Mouse (Mus musculus): ENCODE results near the gene Zmiz2.
A peak's percentile ranks its signal among the peaks of the same experiment; 100 is the strongest.
"Not testable (repeated sequence)": the region's sequence is repeated elsewhere in the genome, so short reads cannot be mapped to it uniquely, and the experiment has no call there.

Gene Zmiz2

DNA sequence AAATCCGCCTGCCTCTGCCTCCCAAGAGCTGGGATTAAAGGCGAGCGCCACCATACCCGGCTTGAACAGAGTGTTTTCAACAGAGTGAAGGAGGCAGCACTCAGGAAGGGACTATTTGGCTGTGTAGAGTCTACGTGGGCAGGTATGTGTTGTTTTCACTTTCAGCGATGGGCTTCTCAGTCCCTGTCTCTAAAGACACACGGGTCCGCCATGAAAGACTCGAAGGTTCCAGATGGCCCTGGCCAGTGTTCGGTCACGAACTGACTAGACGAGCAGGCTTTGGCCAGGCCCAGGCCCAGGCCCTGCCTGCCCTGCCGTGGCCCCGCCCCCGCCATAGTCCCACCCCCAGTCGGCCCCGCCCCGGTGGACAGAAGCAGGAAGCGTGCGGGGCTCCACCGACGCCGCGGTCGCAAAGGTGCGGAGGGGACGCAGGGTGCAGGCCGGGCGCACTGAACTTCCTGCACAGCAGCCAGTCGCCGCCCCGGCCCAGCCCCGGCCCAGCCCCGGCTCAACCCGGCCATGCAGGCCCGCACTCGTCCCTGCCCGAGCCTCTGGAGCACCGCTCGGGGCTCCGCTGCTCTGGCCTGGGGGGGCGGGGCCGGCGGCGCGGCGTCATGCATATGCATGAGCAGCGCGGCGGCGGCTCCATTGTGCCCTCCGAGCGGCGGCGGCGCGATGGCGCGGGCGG lies at the start of gene Zmiz2:
Zmiz2 (plus strand) TSS at position 349 of the 688 bp plus-strand sequence.
- peak; percentile 94 for DNase-seq (ENCODE audit: low spot score)

DNA sequence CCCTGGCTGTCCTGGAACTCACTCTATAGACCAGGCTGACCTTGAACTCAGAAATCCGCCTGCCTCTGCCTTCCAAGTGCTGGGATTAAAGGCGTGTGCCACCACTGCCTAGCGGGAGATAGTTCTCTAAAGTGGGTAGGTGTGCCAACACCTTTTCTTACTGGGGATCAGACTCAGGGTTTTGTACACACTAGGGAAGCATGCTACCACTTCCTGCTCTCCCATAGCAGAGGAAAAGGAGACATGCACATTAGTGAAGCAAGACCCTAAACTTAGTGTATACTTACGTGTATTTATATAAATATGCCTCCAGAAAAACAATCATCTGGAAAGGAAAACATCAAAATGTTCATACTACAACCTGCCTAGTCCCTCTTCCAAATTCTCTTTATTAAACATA lies 42.9 kb upstream of the Zmiz2 start:
- no peak for DNase-seq (ENCODE audit: low spot score)

DNA sequence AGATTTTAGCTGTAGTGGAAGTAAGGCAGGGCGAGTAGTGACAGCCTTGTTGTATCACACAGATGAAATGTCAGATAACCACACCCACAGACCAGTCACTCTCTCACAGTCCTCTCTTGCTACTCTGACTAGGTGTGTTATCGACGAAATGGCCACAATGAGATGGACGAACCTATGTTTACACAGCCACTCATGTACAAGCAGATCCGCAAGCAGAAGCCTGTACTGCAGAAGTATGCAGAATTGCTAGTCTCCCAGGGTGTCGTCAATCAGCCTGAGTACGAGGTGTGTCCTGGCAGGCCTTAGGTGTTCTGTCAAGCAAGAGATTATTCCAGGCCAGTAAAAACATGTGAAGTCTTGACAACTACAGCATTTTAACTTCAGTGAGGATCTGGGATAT lies 41.9 kb upstream of the Zmiz2 start:
- no peak for DNase-seq (ENCODE audit: low spot score)

DNA sequence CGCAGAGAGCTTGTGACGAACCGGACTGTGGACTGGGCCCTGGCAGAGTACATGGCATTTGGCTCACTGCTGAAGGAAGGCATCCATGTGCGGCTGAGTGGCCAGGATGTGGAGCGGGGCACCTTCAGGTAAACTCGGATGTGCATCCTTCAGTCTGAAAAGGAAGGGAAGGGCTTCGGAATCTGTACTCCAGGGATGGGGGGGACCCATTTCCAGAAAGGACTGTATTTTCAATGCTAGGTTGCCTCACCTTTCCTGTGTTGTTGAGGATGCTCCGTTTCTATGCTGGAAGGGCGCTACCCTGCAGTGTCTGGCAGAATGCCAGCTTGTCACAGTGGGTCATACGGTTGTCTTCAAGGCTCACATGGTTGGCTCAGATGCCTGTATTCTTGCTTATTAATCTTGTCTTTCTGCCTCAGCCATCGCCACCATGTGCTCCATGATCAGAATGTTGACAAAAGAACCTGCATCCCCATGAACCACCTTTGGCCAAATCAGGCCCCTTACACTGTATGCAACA lies 40.1 kb upstream of the Zmiz2 start:
- no peak for DNase-seq (ENCODE audit: low spot score)

DNA sequence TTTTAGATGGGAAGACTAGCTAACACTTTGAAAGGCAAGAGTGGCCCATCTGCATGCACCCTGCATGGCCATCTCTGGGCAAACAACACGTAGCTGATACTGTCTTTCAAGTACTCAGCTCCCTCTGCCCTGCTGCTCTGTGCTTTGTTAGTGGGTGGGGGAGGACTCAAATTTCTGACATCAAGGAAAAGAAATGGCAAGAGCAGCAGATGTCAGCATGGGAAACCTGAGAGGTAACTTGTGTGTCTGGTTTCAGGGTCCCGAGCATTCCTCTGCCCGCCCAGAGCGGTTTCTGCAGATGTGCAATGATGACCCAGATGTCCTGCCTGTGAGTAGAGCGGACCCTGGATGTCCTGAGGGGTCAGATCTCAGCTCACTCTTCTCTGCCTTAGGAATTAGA lies 39.3 kb upstream of the Zmiz2 start:
- DNase-seq (ENCODE audit: low spot score) = no peak

DNA sequence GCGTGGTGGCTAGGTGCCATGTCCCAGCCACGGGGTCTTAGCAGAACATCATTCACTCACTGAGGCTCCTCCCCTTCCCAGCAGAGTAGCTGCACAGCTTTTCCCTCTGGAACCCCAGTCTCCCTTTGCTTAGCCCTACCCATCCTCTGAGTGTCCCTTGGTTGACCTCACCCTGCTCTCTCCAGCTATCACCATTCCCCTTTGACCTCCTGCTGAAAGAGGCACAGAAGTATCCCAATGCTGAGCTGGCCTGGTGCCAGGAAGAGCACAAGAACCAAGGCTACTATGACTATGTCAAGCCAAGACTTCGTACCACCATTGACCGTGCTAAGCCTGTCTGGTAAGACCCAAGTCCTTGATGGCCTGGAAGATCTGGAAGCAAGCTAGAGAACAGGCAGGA lies 33.8 kb upstream of the Zmiz2 start:
- no peak for DNase-seq (ENCODE audit: low spot score)

DNA sequence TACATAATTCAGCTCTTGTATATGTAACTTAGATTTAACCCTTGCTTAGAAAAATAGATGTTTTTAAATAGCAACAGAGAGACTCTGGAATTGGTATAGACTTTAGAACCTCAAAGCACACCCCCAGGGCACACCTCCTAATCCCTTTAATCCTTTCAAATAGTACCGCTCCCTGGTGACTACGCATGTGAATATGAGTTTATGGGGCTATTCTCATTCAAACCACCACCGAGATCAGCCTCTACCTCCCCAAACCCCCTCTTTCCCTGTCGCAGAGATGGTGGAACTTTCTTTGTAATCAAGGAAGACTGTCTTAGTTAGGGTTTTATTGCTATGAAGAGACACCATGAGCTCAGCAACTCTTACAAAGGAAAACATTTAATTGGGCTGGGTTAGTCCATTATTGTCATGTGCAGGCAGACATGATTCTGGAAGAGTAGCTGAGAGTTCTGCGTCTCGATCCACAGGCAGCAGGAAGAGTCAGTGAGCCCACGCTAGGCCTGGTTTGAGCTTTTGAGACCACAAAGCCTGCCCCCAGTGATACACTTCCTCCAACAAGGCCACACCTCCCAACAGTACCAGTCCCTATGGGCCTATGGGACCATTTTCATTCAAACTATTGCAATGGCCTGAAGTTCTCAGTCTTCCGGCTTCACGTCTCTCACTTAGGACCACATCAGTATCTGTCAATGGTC lies 24.1 kb upstream of the Zmiz2 start:
- no peak for DNase-seq (ENCODE audit: low spot score)

DNA sequence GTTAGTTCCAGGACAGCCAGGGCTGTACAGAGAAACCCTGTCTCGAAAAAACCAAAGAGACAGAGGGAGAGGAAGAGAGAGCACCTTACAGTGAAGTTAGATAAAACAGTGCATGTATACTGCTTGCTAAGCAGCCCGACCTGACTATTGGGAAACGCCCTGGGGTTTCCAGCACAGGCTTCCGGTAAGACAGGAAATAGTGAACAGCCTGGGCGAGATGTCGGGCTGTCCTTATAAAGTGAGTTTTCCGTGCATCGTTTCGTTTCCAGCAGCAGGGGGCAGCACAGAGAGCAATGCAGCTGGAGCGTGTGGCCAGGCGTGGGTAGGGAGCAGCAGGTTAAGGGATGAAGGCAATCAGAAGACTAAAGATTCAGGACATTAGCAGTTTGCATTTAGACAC lies 23.0 kb upstream of the Zmiz2 start:
- DNase-seq (ENCODE audit: low spot score) = peak; percentile 74

DNA sequence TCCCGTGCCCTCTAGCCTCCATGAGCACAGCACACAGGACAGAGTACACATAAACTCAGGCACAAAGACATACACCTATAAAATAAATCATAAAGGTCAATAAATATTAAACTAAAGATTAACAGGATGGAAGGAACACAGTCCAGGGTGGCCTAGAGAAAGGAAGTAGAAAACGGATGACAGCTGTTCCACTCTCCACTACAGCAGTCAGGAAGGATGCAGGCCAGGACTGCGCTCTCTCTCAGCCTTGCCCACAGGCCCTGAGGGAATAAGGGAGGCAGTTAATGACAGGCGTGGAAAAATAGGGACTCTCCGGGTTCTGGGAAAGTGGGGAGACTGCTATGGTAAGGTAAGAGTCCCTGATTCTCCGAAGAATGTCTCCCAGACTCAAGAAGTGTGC lies 22.4 kb upstream of the Zmiz2 start:
- DNase-seq (ENCODE audit: low spot score) = no peak

DNA sequence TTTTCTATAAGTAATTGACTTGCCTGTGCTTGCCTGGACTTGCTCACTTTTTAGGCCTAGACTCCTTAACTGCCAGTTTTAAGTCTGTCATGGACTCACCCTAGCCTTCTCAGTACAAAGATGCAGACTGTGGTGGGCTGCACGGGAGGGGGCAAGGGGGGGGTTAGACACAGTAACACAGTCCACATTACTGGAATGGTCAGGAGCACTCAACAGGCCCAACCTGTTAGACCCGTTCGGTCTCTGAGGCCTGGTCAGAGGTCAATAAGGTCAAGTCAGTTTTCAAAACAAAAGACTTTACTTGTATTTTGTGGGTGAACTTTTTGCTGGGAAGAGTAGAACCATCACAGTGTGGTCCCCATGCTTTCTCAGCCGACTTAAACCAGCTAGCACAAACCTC lies 21.7 kb upstream of the Zmiz2 start:
- no peak for DNase-seq (ENCODE audit: low spot score)

DNA sequence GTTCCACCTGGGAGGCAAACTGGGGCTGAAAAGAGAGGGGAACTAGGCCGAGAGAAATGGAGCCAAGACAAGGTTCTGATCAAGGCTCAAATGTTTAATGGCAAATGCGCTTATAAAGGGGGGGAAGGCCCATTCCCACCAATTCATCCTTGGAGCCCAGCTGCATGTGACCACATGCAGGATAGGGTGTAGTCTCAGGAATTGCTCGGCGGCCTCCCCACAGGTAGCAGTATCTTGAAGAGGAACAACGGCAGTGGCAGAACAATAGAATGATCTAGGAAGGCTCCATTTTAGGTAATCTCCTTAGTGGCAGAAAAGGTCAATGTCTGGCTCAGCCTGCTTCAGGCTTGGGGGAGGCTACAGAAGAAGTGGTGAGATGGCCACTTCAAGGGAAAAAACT lies 20.9 kb upstream of the Zmiz2 start:
- DNase-seq (ENCODE audit: low spot score) = not testable (repeated sequence)

DNA sequence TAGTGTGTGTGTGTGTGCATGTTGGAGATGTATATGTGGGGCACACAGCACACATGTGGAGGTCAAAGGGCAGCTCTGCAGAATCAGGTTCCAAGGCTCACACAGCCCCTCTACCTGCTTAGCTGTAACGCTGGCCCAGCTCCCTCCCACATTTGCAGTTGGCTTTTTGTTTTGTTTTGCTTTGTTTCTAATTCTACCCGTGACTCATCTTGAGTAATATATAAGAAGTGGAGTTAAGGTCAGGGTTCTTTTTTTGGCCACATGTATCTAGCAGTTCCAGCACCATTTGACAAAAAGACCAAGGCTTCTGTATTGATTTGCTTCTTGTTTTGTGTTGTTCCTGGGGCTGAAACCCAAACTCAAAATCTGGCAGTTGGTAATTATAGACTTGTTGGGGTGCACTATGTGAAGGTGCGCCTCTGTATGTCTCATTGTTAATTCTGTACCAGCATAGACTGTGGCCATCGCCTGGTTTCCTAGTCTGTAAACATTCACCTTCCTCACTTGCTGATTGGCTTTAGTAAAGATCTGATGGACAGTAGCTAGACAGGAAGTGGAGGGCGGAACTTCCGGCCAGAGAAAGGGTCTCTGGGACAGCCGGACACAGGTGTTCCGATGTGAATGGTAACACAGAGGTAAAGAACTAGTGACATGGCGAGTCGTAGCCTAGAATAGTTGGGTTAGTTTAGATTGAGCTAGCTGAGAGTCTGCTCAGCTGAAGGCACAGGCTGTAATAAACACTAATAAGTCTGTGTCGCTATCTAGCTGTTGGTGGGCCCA lies 17.3 kb upstream of the Zmiz2 start:
- no peak for DNase-seq (ENCODE audit: low spot score)

DNA sequence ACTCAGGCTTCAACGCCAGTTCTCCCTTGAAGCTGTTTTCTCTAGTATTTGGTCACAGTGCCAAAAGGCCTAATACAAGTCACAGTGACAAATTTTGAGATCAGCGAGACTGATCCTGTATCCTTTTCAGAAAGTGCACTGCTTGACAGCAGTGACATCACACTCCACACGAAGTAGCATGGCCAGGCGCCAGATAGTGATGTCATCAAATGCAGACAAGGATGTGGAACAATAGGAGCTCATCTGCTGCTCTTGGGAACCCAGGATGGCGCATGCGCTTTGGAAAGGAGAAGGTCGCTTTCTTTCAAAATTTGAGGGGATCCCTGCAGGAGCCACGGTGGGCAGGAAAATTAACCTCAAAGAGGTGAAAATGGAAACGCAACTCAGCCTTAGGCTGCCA lies 16.1 kb upstream of the Zmiz2 start:
- DNase-seq (ENCODE audit: low spot score) = no peak

DNA sequence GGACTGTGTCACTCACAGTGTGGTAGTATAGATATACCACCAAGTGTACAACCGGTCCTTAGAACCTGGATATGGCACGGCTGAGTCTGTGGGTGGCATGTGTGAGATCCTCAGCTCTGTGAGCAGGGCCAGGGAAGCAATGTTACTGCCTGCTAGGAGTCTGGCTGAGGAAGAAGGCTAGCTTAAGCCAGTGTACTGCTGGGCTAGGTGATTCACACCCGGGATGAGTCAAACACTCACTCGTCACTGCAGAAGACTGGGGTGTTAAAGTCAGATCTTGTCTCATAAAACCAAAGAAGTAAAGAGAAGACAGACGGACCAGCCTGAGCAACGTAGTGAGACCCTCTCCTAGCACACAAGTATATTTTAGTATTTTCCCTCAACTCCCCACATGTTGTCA lies 8.0 kb upstream of the Zmiz2 start:
- no peak for DNase-seq (ENCODE audit: low spot score)

DNA sequence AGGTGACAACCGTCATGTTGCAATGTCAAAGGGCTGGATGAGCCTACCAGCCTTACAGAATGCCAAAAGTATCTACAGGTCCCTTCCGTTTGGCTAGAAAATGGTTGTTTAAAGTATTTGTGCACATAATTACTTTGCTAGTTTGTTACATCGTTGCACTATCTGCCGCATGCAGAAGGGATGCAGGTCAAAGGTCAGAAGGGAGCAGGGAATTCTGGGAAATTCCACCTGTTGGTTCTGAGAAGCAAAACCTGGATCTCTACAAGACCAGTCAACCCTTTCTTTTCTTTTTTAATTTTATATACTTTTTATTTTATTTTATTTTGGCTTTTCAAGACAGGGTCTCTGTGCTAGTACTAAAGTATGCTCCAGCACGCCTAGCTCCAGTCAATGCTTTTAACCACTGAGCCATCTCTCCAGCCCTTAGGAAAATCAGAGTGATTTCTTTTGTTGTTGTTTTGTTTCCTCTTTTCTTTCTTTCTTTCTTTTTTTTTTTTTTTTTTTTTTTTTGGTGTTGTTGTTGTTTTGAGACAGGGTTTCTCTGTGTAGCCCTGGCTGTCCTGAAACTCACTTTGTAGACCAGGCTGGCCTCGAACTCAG lies 648 bp upstream of the Zmiz2 start:
- no peak for DNase-seq (ENCODE audit: low spot score)

DNA sequence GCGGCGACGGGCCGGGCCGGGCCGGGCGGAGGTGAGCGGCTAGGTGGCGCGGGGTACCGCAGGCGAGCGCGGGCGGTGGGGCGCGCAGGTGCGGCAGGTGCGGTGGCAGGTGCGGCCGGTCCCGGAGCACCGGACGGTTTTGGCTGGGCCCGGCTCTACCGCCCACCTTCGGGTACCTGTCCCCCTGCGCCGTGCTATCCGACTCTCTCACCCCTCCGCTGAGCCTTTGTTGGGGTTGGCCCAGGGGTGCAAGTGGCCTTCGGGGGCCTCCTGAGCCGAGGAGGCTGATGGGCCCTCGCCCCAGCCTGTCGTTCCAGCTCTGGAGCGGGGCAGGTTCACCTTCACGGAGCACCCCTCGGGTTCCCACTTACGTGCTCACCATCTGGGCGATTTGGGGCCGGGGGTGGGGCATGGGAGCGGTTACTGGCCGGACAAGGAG lies 628 bp downstream of the Zmiz2 start:
- DNase-seq (ENCODE audit: low spot score) = no peak

DNA sequence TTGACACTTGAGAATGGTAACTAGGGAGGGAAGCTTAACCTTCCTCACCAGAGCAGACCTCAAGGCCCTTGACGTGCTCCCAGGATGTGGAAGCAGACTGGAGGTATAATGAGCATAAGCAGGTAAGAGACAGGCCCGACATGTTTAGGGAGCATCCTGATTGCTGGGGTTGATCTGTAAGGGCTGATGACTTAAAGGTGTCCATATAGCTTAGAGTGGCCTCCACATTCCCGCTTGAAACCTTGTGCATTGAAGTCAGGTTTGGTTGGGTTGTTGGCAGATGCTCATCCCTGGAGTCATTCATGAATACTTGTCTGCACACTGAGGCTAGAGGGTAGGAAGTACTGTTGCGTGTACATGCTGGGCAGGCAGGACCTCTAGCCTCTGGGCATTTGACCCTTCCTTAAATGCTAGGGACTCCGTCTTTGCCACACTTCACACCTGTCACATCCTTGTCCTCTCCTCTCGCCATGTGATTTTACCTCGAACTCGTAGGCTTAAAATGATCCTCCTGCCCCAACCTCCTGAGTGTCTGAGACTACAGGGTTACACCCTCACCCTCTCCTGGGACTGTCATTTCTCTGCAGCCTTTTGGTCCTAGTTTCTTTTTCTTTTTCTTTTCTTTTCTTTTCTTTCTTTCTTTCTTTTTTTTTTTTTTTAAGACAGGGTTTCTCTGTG lies 1.6 kb downstream of the Zmiz2 start:
- no peak for DNase-seq (ENCODE audit: low spot score)

DNA sequence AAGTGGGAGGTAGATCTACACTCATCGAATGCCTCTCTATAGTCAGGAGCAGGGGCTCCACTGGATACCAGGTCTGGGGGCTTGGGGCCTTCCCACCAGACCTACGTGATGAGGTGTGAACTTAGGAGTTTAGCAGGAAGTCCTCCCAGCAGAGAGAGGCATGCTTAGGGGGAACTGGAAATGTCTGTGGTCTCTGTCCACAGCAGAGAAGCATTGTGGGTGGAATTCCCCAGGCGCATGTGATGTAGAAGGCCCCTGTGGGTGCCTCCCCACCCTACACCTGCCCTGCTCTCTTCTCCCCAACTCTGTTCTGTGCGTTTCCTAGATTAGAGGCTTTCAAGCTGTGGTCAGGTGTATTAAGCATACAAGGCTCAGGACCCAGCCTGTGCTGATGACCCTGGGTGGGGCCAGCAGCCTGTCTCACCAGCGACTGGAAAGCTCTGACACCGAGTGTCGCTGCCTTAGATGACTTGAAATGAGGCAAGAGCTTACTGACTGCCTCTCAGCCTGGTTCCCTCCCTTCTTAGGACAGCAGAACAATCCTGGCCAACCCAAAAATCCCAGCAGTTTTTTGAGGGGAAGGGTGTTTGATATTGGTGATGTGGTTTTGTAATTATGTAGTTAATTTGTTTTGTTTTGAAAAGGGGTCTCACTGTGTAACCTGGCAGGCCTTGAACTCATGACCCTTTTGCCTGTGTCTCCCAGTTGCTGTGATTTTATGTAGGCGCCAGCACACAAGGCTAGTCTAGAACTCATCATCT lies 2.8 kb downstream of the Zmiz2 start:
- DNase-seq (ENCODE audit: low spot score) = no peak

DNA sequence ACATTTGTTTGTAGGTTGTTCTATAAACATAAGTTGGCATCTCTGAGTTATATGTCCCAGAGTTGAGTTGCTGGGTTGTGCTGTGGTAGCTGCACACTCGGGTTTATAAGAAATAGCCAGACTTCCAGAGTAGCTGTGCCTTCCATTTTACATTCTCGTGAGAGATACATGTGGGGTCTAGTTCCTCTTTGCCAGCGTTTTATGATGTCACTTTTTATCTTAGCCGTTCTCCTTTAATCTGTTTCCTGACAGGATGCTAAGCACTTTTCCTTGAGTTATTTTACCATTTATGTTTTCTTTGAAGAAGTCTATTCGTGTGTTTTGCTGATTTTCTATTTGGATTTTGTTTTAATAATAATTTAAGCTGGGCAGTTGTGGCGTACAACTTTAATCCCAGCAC lies 4.0 kb downstream of the Zmiz2 start:
- DNase-seq (ENCODE audit: low spot score) = no peak

DNA sequence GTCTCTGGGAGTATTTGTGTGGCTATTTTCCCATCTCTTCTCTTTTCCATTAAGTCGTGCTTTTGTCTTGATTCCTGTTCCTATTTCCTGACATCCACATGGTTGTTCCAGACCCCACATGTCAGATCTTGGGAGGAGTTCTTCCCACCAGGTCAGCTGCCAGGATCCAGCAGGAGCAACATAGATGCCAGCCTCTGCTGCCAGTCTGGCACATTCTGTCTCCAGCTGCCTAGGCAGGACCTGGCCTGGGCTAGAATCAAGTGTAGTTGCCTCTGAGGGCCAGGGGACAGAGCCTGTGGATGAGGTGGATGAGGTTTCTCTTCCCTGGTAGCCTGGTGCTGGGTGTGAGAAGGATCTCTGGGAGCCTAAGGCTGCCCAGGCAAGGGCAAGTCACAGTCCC lies 5.0 kb downstream of the Zmiz2 start:
- DNase-seq (ENCODE audit: low spot score) = no peak

DNA sequence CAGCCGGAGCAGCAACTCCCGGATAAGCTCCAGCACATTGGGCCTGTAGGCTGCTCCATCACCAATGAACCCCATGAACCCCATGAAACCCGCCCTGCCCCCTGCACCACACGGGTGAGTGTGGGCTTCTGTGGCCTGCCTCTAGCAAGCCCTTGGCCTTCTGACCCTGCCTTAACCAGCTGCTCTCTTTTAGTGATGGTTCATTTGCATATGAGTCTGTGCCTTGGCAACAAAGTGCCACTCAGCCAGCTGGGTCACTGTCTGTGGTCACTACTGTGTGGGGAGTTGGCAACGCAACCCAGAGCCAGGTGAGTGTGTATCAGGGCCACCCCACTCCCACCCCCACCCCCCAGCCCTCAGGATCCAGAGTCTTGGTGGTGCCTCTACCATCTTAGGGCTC lies 6.7 kb downstream of the Zmiz2 start:
- no peak for DNase-seq (ENCODE audit: low spot score)

All from urinary bladder, postnatal 25 days (tissue).